Mouse (Mus musculus): ENCODE results near the gene Cstb. TPM values are rescaled to one million over a fixed set of nuclear protein-coding genes. Genes with fewer than 3 reads are reported as not detected.

Cstb gene
- 112 and 114 TPM in 2 replicates for polyA plus RNA-seq (2016; fragmentation: Nextera tagmentation; extraction: Ambion mirVana)

GRCm38 (mm10) chr10:78425181-78426041 lies at the start of gene Cstb:
Gene Cstb, plus strand, starts transcription at chr10:78425669.
- Histone ChIP-seq H3K27ac (replicated peaks) (peak within 1 kb of the TSS; percentile 83), H3K9me3 (replicated peaks) (no peaks in the 10 kb centered on the region), H3K36me3 (peaks cover 24% of the 10 kb centered on the region), H3K4me1 (peaks cover 20% of the 10 kb centered on the region), H3K27me3 (ENCODE audit: low read depth, poor library complexity, severe bottlenecking) (no peaks in the 10 kb centered on the region), H3K4me3 (peak within 1 kb of the TSS; percentile 77)
- DNase-seq (ENCODE audit: low spot score) = peak; percentile 81
- WGBS = 2% methylated on average over 40 of the region's 40 CpGs

GRCm38 (mm10) chr10:78378516-78378915 lies 47.0 kb upstream of the Cstb start:
- DNase-seq (ENCODE audit: low spot score) = no peak
- Histone ChIP-seq H3K9me3 (replicated peaks) (no peaks in the 10 kb centered on the region; the same call in 1 of the 2 replicates), H3K27ac (replicated peaks) (no peak overlapping the region), H3K27me3 (ENCODE audit: low read depth, poor library complexity, severe bottlenecking) (no peaks in the 10 kb centered on the region), H3K36me3 (no peaks in the 10 kb centered on the region), H3K4me1 (no peaks in the 10 kb centered on the region), H3K4me3 (no peak overlapping the region)
- 94% methylated on average over 7 of the region's 7 CpGs for WGBS

GRCm38 (mm10) chr10:78383567-78383966 lies 41.9 kb upstream of the Cstb start:
- H3K9me3 ChIP-seq (replicated peaks) = no peaks in the 10 kb centered on the region; the same call in 1 of the 2 replicates
- WGBS = 78% methylated on average over 3 of the region's 3 CpGs
- H3K36me3 ChIP-seq = no peaks in the 10 kb centered on the region
- H3K4me3 ChIP-seq = no peak overlapping the region
- no peak overlapping the region for H3K27ac ChIP-seq (replicated peaks)
- H3K27me3 ChIP-seq (ENCODE audit: low read depth, poor library complexity, severe bottlenecking) = peaks cover under 1% of the 10 kb centered on the region
- DNase-seq (ENCODE audit: low spot score) = no peak
- no peaks in the 10 kb centered on the region for H3K4me1 ChIP-seq

- Histone ChIP-seq H3K4me1 (0 out of 2 replicates have a peak, but pooled peaks cover 1% of the 10 kb centered on the region), H3K27ac (replicated peaks) (no peak overlapping the region), H3K36me3 (no peaks in the 10 kb centered on the region), H3K27me3 (ENCODE audit: low read depth, poor library complexity, severe bottlenecking) (peaks cover 20% of the 10 kb centered on the region), H3K9me3 (replicated peaks) (no peaks in the 10 kb centered on the region), H3K4me3 (no peak overlapping the region)
- no peak for DNase-seq (ENCODE audit: low spot score)
- WGBS = 82% methylated on average over 5 of the region's 5 CpGs
Observed at GRCm38 (mm10) chr10:78385520-78385919, 39.9 kb upstream of the Cstb start.

- Histone ChIP-seq H3K27ac (replicated peaks) (no peak overlapping the region), H3K27me3 (ENCODE audit: low read depth, poor library complexity, severe bottlenecking) (peaks cover 46% of the 10 kb centered on the region), H3K9me3 (replicated peaks) (no peaks in the 10 kb centered on the region), H3K4me1 (peaks cover 19% of the 10 kb centered on the region), H3K4me3 (no peak overlapping the region), H3K36me3 (no peaks in the 10 kb centered on the region)
- WGBS = 72% methylated on average over 20 of the region's 20 CpGs
- no peak for DNase-seq (ENCODE audit: low spot score)
Observed at GRCm38 (mm10) chr10:78388216-78388980, 37.1 kb upstream of the Cstb start.

- H3K36me3 ChIP-seq = no peaks in the 10 kb centered on the region
- no peak for DNase-seq (ENCODE audit: low spot score)
- H3K4me3 ChIP-seq = no peak overlapping the region
- 12% methylated on average over 4 of the region's 4 CpGs for whole genome bisulfite sequencing
- peaks cover 29% of the 10 kb centered on the region for H3K4me1 ChIP-seq
- H3K27me3 ChIP-seq (ENCODE audit: low read depth, poor library complexity, severe bottlenecking) = peaks cover 50% of the 10 kb centered on the region
- no peak overlapping the region for H3K27ac ChIP-seq (replicated peaks)
- no peaks in the 10 kb centered on the region for H3K9me3 ChIP-seq (replicated peaks)
Observed at GRCm38 (mm10) chr10:78390982-78391470, 34.4 kb upstream of the Cstb start.

GRCm38 (mm10) chr10:78392072-78392471 lies 33.4 kb upstream of the Cstb start:
- Histone ChIP-seq H3K27me3 (ENCODE audit: low read depth, poor library complexity, severe bottlenecking) (peaks cover 56% of the 10 kb centered on the region), H3K36me3 (no peaks in the 10 kb centered on the region), H3K4me1 (peaks cover 36% of the 10 kb centered on the region), H3K27ac (replicated peaks) (no peak overlapping the region), H3K4me3 (no peak overlapping the region), H3K9me3 (replicated peaks) (no peaks in the 10 kb centered on the region)
- WGBS = 3% methylated on average over 18 of the region's 18 CpGs
- peak; percentile 78 for DNase-seq (ENCODE audit: low spot score)

- DNase-seq (ENCODE audit: low spot score) = no peak
- H3K36me3 ChIP-seq = peaks cover 17% of the 10 kb centered on the region
- peaks cover 53% of the 10 kb centered on the region for H3K4me1 ChIP-seq
- H3K27me3 ChIP-seq (ENCODE audit: low read depth, poor library complexity, severe bottlenecking) = peaks cover 37% of the 10 kb centered on the region
- no peaks in the 10 kb centered on the region for H3K9me3 ChIP-seq (replicated peaks)
- H3K27ac ChIP-seq (replicated peaks) = peak overlapping the region; percentile 77
- 84% methylated on average over 3 of the region's 3 CpGs for WGBS
- H3K4me3 ChIP-seq = no peak overlapping the region
Observed at GRCm38 (mm10) chr10:78395377-78395776, 30.1 kb upstream of the Cstb start.

GRCm38 (mm10) chr10:78395819-78396624 lies 29.4 kb upstream of the Cstb start:
- Histone ChIP-seq H3K9me3 (replicated peaks) (no peaks in the 10 kb centered on the region), H3K27ac (replicated peaks) (peak overlapping the region; percentile 77), H3K27me3 (ENCODE audit: low read depth, poor library complexity, severe bottlenecking) (peaks cover 31% of the 10 kb centered on the region), H3K36me3 (peaks cover 23% of the 10 kb centered on the region), H3K4me3 (peak overlapping the region; percentile 31), H3K4me1 (peaks cover 46% of the 10 kb centered on the region)
- peak; percentile 98 for DNase-seq (ENCODE audit: low spot score)
- WGBS = 4% methylated on average over 17 of the region's 17 CpGs

GRCm38 (mm10) chr10:78396625-78396885 lies 28.9 kb upstream of the Cstb start:
- peaks cover 29% of the 10 kb centered on the region for H3K36me3 ChIP-seq
- H3K27me3 ChIP-seq (ENCODE audit: low read depth, poor library complexity, severe bottlenecking) = peaks cover 26% of the 10 kb centered on the region
- H3K9me3 ChIP-seq (replicated peaks) = no peaks in the 10 kb centered on the region
- H3K4me3 ChIP-seq = peak overlapping the region; percentile 31; the same call in 1 of the 2 replicates
- DNase-seq (ENCODE audit: low spot score) = no peak
- peaks cover 41% of the 10 kb centered on the region for H3K4me1 ChIP-seq
- peak overlapping the region; percentile 55; the same call in 1 of the 2 replicates for H3K27ac ChIP-seq (replicated peaks)
- 64% methylated on average over 4 of the region's 4 CpGs for WGBS

- Histone ChIP-seq H3K27me3 (ENCODE audit: low read depth, poor library complexity, severe bottlenecking) (peaks cover 10% of the 10 kb centered on the region; the same call in 1 of the 2 replicates), H3K4me3 (no peak overlapping the region), H3K27ac (replicated peaks) (0 out of 2 replicates have a peak overlapping the region, but pooled peaks have one; percentile 2), H3K36me3 (peaks cover 55% of the 10 kb centered on the region), H3K4me1 (peaks cover 34% of the 10 kb centered on the region), H3K9me3 (replicated peaks) (no peaks in the 10 kb centered on the region)
- 44% methylated on average over 17 of the region's 17 CpGs for WGBS
- DNase-seq (ENCODE audit: low spot score) = peak; percentile 48
Observed at GRCm38 (mm10) chr10:78399090-78399657, 26.3 kb upstream of the Cstb start.

GRCm38 (mm10) chr10:78401127-78401526 lies 24.3 kb upstream of the Cstb start:
- Histone ChIP-seq H3K36me3 (peaks cover 73% of the 10 kb centered on the region), H3K27ac (replicated peaks) (no peak overlapping the region), H3K4me1 (peaks cover 22% of the 10 kb centered on the region), H3K4me3 (no peak overlapping the region), H3K9me3 (replicated peaks) (no peaks in the 10 kb centered on the region), H3K27me3 (ENCODE audit: low read depth, poor library complexity, severe bottlenecking) (peaks cover 6% of the 10 kb centered on the region; the same call in 1 of the 2 replicates)
- DNase-seq (ENCODE audit: low spot score) = no peak
- WGBS = 93% methylated on average over 2 of the region's 2 CpGs
